Mouse (Mus musculus): Measurements from ENCODE around the gene Zmynd19.

- no peak for TF ChIP-seq CTCF (IDR thresholded peaks at IDR 0.05; ENCODE audit: control insufficient read depth, insufficient read depth, insufficient replicate concordance, low read depth, low read length)
- no peak for TF ChIP-seq POLR2A (IDR thresholded peaks at IDR 0.05; ENCODE audit: control insufficient read depth, low read depth, low read length)
These were observed 20.0 kb upstream of the Zmynd19 start for GRCm38 (mm10) chr2:24929593-24929992.

Data from testis, adult 2 months (tissue).